Mouse (Mus musculus) kidney, postnatal 25 days (tissue): ENCODE results near the gene Prdm11.

Experiments used
- DNase-seq, 2 experiments: peaks; one replicate each; pipeline ENCODE4 v3.0.0; 2021; ENCODE audit warnings: mixed read lengths in 2 of 2

The Prdm11 gene

DNA sequence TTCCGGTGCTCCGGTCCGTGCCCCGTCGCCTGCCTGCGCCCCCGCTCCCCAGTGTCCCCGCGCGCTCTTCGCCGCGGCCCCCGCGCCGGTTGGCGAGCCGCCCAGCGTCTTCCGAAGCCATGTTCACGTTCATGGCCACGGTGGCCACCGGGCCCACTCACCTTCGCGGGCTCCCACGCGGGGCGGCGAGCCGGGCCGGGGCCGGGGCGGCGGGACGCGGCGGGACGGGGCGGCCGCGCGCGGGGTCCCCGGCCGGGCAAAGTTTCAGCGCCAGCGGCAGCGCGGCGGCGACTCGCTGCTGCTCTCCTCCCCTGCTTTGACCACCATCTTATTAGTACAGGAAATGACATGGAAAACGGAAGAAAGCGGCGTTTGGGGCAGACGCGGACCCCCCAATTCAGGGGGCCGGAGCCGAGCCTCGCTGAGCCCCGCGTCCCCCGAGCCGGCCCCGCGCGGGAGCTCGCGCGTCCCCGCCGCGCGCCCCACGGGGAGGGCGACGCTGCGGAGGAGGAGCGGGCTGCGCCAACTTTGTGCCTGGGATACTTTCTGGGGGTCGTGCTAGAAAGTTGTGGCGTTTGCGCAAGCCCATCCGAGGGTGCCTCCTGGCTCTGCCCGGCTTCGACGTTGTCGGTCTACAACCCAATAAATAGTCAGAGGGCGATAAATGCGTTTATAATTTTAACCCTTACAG is at the start of gene Prdm11:
Gene Prdm11 (minus strand): TSS at position 350 of the 691 bp plus-strand sequence.
- peak in 1 of 2 experiments; percentile 42 for DNase-seq

DNA sequence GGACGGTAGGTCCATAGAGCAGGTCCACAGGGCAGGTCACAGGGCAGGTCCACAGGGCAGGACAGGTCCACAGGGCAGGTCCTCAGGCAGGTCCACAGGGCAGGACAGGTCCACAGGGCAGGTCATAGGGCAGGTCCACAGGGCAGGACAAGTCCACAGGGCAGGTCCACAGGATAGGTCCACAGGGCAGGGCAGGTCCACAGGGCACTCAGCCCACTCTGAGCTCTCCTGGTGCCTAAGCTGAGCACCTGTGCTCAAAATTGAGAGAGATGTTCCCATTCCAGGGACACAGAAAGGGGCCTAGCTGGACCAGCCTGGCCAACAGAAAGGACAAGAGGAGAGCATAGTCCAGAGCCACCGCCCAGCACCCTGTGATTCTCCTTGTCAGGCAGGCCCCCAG is 46.4 kb upstream of the Prdm11 start:
- no peak for DNase-seq

DNA sequence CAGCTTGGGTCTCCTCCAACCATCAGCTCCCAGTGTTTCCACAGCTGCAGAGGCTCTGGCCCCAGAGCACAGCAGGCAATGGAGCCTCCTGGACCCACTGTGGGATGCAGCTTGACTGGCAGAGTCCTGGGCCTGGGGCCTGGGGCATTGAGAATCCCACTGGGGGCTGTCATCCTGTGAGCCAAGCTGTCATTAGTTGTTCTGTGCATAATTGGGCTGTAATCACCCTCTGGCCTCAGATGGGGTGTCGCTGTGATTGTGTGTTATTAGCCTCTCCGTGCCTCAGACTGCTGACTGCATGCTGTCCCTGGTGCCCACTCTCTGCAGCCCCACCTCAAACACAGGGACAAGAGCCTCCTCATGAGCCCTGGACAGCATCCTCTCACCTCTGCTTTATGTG is 45.7 kb upstream of the Prdm11 start:
- DNase-seq, result no peak

DNA sequence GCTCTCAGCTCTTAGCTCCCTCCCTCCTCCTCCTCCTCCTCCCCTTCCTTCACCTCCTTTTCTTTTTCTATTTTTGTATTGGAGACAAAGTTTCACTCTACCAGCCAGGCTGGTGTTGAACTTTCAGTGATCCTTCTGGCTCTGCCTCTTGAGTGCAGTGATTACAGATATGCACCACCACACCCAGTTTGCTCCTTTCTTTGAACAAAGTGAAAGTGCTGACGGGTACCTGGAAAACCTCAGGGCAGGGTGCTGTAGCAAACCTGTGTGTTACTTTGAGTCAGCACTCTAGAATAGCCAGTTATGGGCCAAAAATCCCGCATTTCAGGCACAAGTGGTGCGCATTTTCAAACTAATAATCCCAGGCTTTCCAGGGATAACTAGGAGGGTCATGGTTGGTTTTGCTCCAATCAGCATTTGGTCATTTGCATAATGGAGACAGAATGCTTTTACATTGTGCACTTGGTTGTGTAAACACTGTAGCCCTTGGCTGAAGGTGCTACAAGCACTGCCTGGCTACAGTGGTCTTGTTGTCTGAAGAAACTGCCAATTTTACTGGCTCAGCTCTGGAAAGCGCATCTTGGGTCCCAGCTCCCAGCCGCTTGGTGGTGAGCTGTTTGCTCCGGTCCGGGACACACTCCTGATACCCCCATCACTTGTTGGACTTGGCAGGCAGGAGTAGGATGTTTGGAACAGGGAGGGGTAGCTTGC is 43.6 kb upstream of the Prdm11 start:
- no peak for DNase-seq

DNA sequence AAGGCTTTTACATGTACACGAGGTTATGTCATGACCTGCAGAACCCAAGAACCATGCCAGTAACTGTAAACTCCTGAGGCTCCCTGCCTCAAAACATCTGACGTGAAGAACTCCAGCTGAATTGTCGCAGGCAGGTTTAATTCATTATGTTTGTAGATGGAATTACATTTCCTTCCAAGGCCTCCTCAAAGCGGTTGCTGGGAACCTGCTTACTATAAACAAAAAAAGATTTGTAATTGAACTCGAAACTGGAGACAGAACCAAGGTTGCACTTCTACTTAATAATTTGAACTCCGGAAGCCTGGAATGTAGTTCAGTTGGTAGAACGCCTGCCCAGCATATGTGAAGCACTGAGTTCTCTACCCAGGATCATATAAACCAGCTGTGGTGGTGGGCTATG is 42.0 kb upstream of the Prdm11 start:
- DNase-seq, result no peak

DNA sequence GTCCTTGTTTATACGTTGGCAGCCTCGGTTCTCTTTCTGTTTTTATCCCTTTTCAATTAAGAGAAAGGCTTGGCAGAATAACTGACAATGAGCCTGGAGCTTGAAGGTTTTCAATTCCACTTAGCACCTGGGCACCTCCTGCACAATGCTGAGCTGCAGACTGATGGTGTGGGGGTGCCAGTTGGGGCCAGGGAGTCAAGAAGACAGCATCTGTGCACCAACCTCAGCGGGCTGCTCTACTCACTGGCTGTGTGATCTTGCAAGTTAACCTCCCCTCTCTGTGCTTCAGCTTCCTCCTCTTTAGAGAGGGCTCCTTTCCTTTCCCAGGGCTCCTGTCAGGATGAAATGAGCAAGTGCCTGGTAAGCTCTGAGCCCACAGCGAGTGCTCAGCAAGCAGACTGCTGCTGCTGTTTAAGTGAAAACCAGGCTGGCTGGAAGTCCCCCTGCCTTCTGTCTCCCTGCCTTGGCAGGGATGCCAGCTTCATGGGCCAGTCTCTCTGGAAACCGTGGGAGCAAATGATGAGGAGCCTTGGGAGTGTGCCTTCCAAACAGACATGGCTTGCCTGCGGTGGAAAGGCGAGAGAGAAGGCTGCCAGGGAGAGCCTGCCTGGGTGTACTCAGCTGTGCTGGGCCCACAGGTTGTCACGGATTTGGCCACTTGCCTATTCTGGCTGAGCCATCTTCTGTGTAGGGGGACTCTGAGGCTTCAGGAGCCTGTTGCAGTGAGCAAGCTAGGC is 39.5 kb upstream of the Prdm11 start:
- no peak for DNase-seq

DNA sequence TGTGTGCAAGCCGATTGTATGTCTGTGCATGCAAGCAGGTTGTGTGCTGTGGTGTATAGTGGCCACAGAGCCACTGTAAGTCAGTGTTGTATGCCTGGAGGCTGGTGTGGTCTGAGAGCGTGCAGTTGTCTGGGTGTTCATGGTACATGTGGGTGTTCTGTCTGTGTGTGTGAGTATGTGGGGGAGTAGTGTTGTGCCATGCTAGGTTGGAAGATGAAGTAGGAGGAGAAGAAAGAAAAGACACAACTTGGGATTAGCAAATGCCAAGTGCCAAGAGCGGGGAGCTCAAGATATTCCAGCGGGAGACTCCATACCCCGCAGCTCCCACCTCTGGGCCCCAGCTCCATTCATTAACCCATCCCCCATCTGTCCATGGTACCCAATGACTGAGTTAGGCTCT is 38.5 kb upstream of the Prdm11 start:
- DNase-seq, result no peak

DNA sequence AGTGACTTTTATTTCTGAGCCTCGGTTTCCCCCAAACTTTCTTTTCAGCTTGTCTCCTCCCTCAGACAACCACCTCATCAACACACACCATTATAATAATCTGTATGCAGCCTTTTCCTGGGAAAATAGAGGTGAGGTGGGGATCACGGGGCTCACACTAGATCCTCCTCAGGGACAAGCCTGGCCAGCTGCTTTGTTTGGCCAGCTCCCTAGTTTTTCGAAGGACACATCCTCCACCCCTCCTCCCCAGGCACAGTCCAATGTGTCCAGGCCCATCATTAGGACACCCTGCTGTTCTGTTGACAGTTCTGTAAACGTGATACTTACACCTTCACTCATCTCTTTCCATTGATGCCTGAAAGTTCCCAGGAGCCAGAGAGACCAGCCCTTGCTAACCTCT is 37.4 kb upstream of the Prdm11 start:
- no peak for DNase-seq

DNA sequence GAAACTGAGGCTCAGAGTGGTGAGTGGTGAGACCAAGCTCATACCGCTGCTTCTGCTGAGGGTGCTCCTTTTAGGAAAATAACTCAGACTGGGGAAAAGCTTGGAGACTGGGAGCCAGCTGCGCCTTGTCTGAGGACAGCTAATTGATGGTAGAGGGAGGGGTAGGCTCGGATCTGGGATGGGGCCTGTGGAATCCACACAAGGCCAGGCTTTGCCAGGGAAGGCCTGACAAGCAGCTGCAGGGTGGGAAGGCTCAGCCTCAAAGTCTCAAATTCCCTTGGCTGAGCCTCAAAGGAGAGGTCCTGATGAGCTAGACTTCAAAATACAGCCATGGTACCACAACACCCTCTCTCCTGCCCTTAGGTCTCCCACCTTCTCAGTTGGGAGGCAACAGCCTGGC is 36.9 kb upstream of the Prdm11 start:
- DNase-seq, result no peak

DNA sequence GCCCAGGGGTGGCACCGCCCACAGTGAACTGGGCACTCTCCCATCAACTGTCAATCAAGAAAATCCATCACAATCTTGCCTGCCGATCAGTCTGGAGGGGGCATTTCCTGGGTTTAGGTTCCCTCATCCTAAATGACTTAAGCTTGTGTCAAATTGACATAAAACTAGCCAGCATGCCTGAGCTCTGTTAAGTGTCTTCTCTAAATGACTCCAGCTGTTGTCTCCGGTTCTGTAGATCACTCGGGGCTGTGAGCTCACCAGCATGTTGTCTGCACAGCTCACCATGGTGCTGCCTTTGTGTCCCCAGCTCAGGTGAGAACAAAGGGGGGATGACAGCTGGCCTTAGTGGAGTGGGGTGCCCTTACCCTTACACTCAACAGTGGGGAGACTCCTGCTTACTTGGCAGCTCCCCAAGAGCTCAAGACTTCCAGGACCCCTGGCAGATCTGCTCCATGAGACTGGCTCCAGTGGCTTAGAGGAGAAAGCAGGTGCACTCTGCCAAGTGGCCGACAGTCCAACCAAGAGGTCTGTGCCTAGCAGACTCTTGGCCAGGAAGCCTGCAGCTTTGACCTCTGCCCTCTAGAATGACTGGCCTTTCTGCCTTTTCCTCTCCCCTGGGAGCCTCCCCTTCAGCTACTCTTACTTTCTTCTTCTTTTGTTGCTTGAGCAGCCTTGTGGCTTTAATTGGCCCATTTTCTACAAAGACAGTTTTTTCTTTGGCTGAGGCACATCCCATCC is 35.1 kb upstream of the Prdm11 start:
- DNase-seq, result peak; percentile 42 to 65

DNA sequence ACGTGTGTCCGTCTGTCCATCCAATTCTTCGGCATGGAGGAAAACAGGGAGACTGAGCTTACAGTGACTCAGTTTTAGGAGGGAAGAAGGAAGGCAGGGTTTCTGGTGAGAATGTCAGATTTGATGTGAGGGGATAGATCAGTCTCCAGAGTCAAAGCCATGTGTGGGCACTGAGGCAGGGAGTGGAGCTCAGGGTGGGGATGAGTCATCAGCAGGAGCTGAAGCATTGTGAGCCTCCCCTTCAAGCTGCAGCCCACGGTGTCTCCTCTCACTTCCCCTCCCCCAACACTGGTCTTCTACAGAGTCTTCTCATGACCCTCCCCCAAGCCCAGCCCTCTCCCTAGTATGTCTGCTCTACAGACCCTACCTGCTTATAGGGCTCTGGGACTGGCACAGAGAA is 33.4 kb upstream of the Prdm11 start:
- DNase-seq, result no peak

DNA sequence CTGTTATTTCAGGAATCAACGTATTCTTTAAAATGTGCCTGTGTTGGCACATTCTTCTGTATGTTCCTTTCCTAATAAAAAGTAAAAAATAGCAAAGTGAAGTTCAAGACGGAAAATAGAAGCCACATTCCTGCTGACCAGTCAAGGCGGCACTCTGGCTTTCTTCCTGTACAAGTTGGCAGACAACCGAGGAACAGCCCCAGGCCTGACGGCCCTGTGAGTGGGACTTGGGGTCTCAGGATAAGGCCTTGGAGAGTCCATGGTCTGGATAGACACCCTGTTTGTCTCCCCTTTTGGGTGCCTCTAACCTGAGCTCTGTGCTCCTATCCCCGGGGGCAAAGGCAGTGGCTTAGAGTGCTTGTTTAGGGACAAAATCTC is 30.6 kb upstream of the Prdm11 start:
- no peak for DNase-seq

DNA sequence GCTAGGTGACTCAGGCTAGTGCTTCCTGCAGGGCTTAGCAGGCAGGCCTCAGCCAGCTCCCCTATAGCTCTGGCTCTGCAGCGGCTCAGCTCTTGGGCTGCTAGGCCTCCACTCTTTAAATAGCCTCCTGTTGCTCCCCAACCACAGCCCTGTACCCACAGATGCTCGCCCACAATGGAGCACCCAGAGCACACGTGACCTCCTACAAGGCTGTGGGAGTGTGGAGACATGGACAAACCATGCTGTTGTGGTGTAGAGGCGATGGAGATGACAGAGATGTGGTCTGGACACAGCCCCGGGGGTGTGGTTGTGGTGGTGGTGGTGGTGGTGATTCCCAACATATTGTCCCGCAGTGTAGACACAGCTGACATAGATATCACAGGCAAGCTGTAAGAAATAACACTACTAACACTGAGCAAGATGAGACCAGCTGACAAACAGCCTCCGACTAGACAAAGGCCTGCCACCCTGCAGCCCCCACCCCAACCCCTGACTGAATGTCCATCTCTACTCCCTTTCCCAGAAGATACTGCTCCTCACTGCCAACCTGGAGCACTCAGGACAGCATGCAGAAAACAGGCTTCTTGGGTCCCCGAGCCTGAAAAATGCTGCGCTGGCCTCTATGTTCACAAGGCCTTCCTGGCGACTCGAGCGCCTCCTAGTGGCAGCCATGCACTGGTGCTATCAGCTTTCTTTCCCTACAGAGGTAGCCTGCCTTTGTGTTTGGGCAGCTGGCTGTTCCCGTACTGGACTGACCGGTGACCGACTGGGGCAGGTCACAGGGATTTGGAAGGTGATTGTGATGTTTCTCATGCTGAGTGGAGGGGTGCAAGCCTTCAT is 30.0 kb upstream of the Prdm11 start:
- peak; percentile 63 to 69 for DNase-seq

DNA sequence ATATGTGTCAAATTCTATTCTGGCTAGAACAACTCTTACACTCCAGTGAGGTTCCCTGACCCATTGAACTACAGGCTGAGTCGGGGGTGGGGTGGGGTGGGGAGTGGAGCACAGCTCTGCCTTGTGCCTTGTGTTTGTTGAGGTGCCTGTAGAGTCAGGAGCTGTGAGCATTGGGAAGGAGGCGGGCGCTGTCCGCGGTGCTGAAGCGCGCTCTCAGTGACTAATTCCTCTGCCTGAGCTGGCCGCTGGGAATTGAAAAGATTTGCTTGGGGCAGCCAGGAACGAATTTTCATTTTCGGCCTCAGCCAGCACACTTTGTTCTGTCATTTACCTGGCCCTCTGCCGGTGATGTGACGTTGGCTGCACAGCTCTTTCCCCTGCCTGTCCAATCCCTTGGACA is 25.7 kb upstream of the Prdm11 start:
- DNase-seq, result peak; percentile 77 to 87

DNA sequence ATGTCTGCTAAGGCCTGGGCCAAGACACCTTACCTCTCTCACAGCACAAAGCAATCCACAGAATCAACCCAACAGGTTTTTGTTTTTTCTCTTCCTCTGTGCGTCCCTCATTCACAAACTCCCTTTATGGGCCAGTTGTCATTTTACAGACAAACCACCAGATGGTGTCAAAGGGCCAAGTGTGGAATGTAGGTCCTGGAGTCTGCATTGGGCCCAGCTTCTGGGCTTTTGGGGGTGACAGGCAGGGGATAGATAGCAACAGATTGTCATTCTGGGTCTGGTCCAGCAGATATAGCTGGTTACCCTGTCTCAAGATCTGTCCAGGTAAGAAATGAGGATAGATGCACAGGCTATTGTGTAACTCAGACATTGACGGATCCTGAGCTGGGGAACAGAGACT is 23.0 kb upstream of the Prdm11 start:
- DNase-seq, result no peak

DNA sequence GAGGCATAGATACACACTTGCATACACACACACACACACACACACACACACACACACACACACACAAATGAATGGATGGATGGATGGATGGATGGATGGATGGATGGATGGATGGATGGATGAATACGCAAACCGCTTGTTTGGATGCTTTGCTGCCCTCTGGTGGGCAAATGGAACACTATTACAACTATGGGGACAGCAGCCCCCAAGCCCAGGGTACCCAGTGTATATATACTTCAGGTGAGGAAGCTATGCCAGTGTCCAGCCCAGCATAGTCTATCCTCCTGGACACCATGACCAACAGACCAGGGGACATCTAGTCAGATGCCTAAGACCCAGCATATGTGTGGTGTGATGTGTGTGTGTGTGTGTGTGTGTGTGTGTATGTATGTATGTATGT is 17.4 kb upstream of the Prdm11 start:
- DNase-seq, result peak in 1 of 2 experiments; percentile 80

DNA sequence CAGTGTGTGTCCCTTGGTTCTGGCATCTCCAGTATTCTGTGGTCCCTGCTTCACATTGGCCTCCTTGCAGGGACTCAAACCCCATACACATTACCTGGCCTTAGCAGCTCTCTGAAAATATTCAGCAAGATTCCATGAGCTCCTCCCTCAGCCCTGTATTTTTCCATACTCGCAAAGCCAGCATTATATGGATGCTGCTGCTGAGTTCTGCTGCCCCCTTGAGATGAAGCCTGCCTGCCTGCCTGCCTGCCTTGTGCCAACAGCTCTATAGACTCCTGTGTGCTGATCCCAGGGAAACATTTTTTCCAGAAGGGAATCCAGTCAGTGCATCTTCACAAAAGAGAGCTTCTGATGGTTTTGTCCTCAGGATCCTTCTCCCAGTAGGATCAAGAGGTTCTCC is 5.9 kb upstream of the Prdm11 start:
- peak in 1 of 2 experiments; percentile 18 for DNase-seq

DNA sequence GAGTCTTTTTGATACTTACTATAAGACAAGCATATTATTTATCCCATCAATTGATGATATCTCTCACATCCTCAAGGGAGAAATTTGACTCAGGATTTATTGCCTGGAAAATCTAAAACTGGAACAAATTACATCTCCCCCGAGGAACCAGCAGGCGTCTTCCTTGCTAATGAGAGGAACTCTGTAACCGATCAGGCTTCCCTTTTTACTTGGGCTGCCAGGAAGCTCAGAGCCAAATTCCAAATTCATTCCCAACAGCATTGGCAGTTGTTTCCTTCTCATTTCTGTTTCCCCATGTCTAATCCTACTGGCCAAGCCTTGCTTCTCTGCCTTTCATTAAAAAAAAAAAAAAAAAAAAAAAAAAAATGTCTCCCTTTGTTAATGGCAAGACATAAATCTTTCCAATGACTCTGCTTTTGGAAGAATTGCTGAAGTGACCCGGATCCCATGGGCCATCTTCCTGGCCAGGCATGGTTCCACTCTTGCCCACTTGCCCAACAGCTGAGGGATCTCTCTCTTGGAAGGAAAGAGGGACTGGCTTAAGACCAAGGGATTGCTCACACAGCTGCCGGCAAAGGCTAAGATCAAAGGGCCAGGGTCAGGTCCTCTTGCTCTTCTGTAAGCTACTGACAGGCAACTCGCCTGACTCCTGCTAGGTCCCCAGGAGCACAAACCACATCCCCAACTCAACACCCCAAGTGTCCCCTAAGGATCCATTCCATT is 2.8 kb upstream of the Prdm11 start:
- DNase-seq, result peak; percentile 31 to 68

DNA sequence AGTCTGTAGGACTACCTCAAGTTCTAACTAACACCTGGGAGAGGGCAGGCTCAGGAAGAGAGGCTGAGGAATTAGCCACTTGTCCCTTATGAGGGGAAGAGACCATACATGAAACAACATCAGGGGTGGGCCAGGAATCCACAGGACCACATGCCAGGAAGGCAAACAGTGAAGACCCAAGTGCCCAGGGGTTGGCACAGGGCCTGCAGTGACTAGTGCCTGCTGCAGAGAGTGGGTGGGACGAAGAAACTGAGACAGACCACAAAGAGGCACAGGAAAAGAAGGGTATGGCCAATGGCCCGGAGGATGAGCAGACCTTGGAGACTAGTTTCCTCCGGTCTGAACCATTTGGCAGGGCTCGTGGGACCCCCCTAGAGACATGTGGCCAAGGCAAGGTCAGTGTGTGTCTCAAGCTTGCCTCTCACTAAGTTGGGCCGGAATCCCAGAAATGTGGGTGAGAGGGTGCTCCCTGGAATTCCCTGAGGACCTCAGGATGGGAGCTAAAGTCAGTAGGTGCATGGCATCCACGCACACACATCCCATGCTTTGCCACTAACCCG is 1.6 kb upstream of the Prdm11 start:
- peak in 1 of 2 experiments; percentile 34 for DNase-seq

DNA sequence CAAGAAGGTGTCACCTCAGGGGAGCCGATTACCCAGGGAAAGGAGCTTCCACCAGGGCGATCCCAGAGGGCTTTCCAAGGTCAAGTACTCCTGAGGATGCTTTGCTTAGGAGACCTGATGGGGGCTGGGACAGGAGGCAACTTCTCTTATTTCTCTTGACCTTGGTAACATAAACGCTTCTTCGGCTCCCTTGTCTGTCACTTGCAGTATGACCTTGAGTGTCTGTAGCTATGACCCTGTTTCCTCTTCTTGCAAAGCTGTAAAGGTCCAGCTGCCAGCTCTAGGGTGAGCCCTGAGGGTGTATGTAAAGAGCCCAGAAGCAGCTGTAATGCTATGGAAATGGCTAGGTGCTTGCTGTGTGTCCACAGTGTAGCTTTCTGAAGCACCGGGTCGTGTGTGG is 1.1 kb upstream of the Prdm11 start:
- no peak for DNase-seq

DNA sequence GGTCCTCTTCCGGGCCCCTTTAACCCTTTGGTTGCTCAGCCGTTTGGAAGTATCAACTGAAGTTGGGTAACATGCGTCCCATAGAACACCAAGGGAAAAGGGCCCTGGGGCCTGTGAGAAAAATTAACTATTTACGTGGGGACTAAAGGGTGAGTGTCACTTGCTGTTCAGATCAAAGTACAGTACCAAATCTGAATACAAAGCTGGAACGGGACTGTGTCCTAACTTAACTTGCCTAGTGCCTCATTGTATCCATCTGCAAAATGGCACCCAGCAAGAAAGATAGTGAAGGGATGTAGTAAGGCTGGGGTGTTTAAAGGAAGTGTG is 505 bp upstream of the Prdm11 start:
- no peak for DNase-seq
